Mouse (Mus musculus) embryonic fibroblast, embryonic 13.5 days (primary cell): ENCODE measurements around the gene Sardh.

Source experiments
- CTCF ChIP-seq: IDR thresholded peaks from 2 replicates; pipeline ENCODE4 v1.5.1; 2011; ENCODE audit warnings: mild to moderate bottlenecking, control low read depth, low read length, moderate library complexity, borderline replicate concordance; ENCODE audit not compliant: insufficient read depth
- POLR2A ChIP-seq: IDR thresholded peaks from 2 replicates; pipeline ENCODE4 v1.6.1; 2011; ENCODE audit warnings: low read depth, mild to moderate bottlenecking, control low read depth, low read length, moderate library complexity

DNA sequence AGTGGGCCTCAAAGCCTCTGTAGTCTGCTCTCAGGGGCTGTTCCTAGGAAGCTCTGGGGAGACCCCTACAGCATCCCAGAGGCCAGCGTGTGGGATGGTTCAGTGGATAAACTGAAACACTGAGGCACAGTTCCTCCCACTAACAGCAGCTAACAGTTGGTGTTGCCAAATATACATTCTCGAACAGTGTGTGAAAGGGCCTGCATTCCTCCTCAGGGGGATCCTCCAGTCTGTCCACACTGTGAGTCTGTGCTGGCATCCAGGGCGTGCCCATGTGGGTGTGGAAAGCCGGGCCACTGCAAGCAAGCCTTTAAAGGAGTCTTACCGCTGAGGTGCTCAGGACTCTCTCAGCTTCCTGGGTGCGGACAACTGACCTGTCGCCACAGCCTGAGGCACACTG is 21.6 kb downstream of the Sardh start:
- TF ChIP-seq POLR2A (no peak), CTCF (no peak)
